Mouse (Mus musculus): Measurements from ENCODE around the gene Doc2b. TPM values are rescaled to one million over a fixed set of nuclear protein-coding genes. Genes with fewer than 3 reads are reported as not detected.
A peak's percentile ranks its signal among the peaks of the same experiment; 100 is the strongest.
"Not testable (repeated sequence)": the region's sequence is repeated elsewhere in the genome, so short reads cannot be mapped to it uniquely, and the experiment has no call there.

Doc2b gene
- total RNA-seq, 2 experiments from 2014 or later, result not detected

DNA sequence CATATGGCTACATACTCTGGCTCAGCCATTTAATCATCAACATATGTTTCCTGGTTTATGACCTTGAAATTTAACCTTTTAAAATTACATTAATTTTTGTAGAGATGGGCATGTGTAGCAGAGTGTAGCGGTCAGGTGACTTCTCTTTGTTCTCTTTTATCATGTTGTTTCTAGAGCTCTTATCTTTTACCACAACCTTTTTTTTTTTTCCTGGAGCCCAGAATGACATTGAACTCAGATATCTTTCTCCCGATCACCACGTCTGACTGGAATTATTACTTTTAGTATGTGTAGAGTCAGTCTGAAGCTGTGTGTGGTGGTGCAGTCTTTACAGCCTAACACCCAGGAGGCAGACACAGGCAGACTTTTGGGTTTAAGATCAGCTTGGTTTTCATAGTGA is 54.2 kb downstream of the Doc2b start:
- ATAC-seq (replicated peaks; ENCODE audit: low FRiP score, low TSS enrichment, poor library complexity, severe bottlenecking), result 0 out of 2 replicates have a peak, but pooled peaks have one; percentile 45

DNA sequence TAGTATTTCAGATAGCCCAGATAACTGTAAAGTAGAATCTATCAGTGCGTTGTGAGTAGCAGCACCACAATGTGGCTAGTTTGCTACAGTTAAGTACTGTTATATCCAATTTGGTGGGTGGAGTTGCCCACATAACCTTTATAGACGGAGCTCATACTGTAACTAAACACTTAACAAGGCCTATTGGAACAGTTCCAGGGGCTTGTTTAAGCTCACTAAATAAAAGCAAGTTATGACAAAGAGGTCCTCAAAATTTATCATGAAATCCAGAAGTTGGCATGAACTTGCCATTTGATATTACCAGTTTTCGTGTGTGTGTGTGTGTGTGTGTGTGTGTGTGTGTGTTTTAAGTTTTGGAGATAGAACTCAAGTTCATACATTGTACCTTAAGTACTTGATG is 55.6 kb downstream of the Doc2b start:
- no peak for ATAC-seq (replicated peaks; ENCODE audit: low FRiP score, low TSS enrichment, poor library complexity, severe bottlenecking)

DNA sequence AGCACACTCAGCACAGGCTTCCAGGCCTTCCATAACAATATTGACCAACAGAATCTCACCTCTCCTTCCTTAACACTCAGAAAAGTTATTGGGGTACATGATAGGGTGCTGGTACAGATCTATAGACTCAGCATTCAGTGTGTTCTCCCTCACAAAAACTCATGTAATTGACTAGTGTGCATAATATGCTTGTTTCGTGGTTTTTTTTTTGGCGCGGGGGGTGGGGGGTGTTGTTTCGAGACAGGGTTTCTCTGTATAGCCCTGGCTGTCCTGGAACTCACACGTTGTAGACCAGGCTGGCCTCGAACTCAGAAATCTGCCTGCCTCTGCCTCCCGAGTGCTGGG is 57.4 kb downstream of the Doc2b start:
- ATAC-seq (replicated peaks; ENCODE audit: low FRiP score, low TSS enrichment, poor library complexity, severe bottlenecking), result no peak

DNA sequence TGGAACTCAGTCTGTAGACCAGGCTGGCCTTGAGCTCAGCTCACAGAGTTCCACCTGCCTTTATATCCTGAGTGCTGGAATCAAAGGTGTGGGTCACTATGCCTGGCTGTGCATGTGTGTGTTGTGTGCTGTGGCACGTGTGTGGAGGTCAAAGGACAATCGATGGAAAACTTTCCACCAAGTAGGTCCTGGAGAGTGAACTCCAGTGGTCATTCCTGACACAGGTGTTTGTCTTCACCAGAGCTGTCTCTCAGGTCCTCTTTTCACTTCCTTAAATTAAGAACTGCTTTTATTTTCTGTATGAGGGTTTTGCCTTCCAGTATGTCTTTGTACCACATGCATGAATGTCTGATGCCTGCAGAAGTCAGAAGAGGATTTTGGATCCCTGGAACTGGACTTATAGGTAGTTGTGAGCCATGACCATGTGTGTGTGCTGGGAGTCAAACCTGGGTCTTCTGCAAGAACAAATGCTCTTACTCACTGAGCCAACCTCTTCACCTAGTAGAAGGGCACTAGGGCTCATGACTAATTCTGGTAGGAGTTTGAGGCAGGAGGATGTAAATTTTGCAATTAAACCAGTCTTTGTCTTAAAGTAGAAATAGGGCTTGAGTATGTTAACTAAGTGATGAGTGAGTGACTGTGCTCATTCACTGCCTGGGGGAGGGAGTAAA is 57.9 kb downstream of the Doc2b start:
- ATAC-seq (replicated peaks; ENCODE audit: low FRiP score, low TSS enrichment, poor library complexity, severe bottlenecking), result no peak

GRCm38 (mm10) chr11:75736978-75737377 is 58.9 kb downstream of the Doc2b start:
- no peak for ATAC-seq (replicated peaks; ENCODE audit: low FRiP score, low TSS enrichment, poor library complexity, severe bottlenecking)

DNA sequence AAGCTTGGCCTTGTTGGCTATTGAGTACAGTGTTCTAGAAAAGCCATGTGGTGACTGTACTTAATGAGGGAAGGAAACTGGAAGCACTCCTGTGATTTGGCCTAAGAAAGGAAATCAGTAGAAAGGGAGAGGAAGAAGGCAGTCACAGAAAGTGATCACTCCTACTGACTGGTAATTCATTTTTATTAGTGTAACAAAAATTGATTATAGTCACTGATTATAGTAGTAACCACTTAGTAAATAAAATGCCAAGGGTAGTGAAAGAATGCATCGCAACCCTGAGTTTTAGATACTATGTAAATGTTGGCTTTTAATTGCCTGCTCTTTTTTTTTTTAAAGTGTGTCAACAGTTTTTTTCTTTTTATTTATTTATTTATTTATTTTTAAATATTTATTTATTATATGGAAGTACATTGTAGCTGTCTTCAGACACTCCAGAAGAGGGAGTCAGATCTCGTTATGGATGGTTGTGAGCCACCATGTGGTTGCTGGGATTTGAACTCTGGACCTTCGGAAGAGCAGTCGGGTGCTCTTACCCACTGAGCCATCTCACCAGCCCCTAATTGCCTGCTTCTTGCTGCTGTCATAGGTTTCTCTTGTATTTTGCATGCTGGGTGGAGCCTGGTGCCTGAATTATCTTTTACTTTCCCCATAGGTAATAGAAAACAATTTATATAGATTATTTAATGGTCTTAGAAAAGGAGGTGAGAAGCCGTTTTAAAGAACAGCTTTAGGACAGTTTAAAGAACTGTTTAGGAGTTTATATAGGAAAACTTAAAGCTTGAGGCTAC is 60.2 kb downstream of the Doc2b start:
- no peak for ATAC-seq (replicated peaks; ENCODE audit: low FRiP score, low TSS enrichment, poor library complexity, severe bottlenecking)

GRCm38 (mm10) chr11:75733227-75733940 is 62.5 kb downstream of the Doc2b start:
- peak; percentile 46 for ATAC-seq (replicated peaks; ENCODE audit: low FRiP score, low TSS enrichment, poor library complexity, severe bottlenecking)

DNA sequence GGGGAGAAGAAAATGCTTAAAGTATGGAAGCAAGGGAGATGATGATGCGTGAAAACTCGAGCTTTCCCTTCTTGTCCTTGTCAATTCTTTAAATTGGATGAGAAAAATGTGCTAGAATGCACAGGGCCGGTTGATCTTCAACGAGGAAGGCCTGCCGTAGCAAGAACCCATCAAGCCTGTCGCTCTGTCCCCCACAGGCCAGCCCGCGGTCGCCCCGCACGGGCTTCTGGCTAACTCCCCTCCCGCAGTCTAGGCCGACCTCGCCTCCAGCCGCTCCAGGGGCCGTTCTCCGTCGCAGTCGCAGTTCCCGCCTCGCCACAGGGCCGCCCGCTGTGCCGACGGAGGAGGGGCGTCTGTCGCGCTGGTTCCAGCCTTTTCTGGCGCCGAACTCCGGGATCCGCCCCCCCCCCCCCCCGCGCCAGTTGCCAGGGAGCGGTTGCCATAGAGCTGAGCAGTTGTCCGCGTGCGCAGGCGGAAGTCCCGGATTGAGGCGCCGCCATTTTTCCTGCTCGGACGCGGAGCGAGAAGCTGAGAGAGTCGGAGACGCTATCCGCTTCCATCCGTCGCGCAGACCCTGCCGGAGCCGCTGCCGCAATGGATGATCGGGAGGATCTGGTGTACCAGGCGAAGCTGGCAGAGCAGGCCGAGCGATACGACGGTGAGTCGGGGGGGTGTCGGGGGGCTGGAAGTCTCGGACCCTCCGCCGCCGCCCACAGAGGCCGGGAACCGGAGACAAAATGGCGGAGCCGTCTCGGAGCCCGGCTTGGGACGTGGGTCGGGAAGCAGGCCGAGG is 63.2 kb downstream of the Doc2b start, which contains the start of gene Ywhae:
Gene Ywhae, plus strand, starts transcription at position 436 of the 793 bp plus-strand sequence.
- ATAC-seq (replicated peaks; ENCODE audit: low FRiP score, low TSS enrichment, poor library complexity, severe bottlenecking), result peak; percentile 90

- ATAC-seq (replicated peaks; ENCODE audit: low FRiP score, low TSS enrichment, poor library complexity, severe bottlenecking), result not testable (repeated sequence)
Measured at GRCm38 (mm10) chr11:75727659-75728058, 68.2 kb downstream of the Doc2b start.

- no peak for ATAC-seq (replicated peaks; ENCODE audit: low FRiP score, low TSS enrichment, poor library complexity, severe bottlenecking)
Measured at GRCm38 (mm10) chr11:75727168-75727567, 68.7 kb downstream of the Doc2b start.

GRCm38 (mm10) chr11:75722339-75722738 is 73.5 kb downstream of the Doc2b start:
- no peak for ATAC-seq (replicated peaks; ENCODE audit: low FRiP score, low TSS enrichment, poor library complexity, severe bottlenecking)

Other genes starting within 250 kb of the Doc2b start
- gene Pitpna, start 208.0 kb downstream of the Doc2b start, total RNA-seq (2014; fragmentation: Nextera tagmentation), result 69.0 and 96.5 TPM in 2 replicates
- gene Pitpna, start 208.0 kb downstream of the Doc2b start, total RNA-seq (2017), result 46.2 and 58.2 TPM in 2 replicates
- gene Inpp5k, start 165.1 kb downstream of the Doc2b start, total RNA-seq (2014; fragmentation: Nextera tagmentation), result 33.8 and 34.5 TPM in 2 replicates
- 19.9 and 26.5 TPM in 2 replicates for gene Inpp5k, start 165.1 kb downstream of the Doc2b start, total RNA-seq (2017)
- 36.5 and 37.4 TPM in 2 replicates for gene Myo1c, start 145.5 kb downstream of the Doc2b start, total RNA-seq (2014; fragmentation: Nextera tagmentation)
- 13.5 and 32.6 TPM in 2 replicates for gene Myo1c, start 145.5 kb downstream of the Doc2b start, total RNA-seq (2017)
- 33.0 and 38.5 TPM in 2 replicates for gene Crk, start 116.8 kb downstream of the Doc2b start, total RNA-seq (2014; fragmentation: Nextera tagmentation)
- gene Crk, start 116.8 kb downstream of the Doc2b start, total RNA-seq (2017), result 29.5 and 39.8 TPM in 2 replicates
- gene Ywhae, start 63.2 kb downstream of the Doc2b start, total RNA-seq (2014; fragmentation: Nextera tagmentation), result 346 and 395 TPM in 2 replicates
- 314 and 400 TPM in 2 replicates for gene Ywhae, start 63.2 kb downstream of the Doc2b start, total RNA-seq (2017)
- gene Rph3al, start 142.4 kb upstream of the Doc2b start, total RNA-seq (2014; fragmentation: Nextera tagmentation), result 7.2 and 8.3 TPM in 2 replicates
- 1.1 and 2.7 TPM in 2 replicates for gene Rph3al, start 142.4 kb upstream of the Doc2b start, total RNA-seq (2017)
- not detected in 2 replicates for gene 1700016K19Rik, start 203.9 kb upstream of the Doc2b start, total RNA-seq (2014; fragmentation: Nextera tagmentation)
- gene 1700016K19Rik, start 203.9 kb upstream of the Doc2b start, total RNA-seq (2017), result not detected in 2 replicates
- 1.2 TPM in 1 of 2 replicates, not detected in the other for gene Rflnb, start 231.7 kb upstream of the Doc2b start, total RNA-seq (2014; fragmentation: Nextera tagmentation)
- gene Rflnb, start 231.7 kb upstream of the Doc2b start, total RNA-seq (2017), result 0.95 and 1.5 TPM in 2 replicates

Data from megakaryocyte-erythroid progenitor cell, adult 5-6 weeks (primary cell).